Mouse (Mus musculus): ENCODE results near the gene Macrod2.

GRCm38 (mm10) chr2:140692461-140692860 lies 297.4 kb downstream of the Macrod2 start:
- TF ChIP-seq CTCF (IDR thresholded peaks at IDR 0.05; ENCODE audit: low read depth), result no peak
- TF ChIP-seq EP300 (optimal IDR thresholded peaks at IDR 0.05), result no peak

All from stomach, postnatal 0 days (tissue).